Mouse (Mus musculus) thymus, postnatal 10 days (tissue): Measurements from ENCODE around the gene Cldn34c1.
"Not testable (repeated sequence)": the region's sequence is repeated elsewhere in the genome, so short reads cannot be mapped to it uniquely, and the experiment has no call there.

Source experiments
- DNase-seq, 2 experiments: peaks; one replicate each; pipeline ENCODE4 v3.0.0; 2021; ENCODE audit warnings: low spot score in 2 of 2

Gene Cldn34c1

DNA sequence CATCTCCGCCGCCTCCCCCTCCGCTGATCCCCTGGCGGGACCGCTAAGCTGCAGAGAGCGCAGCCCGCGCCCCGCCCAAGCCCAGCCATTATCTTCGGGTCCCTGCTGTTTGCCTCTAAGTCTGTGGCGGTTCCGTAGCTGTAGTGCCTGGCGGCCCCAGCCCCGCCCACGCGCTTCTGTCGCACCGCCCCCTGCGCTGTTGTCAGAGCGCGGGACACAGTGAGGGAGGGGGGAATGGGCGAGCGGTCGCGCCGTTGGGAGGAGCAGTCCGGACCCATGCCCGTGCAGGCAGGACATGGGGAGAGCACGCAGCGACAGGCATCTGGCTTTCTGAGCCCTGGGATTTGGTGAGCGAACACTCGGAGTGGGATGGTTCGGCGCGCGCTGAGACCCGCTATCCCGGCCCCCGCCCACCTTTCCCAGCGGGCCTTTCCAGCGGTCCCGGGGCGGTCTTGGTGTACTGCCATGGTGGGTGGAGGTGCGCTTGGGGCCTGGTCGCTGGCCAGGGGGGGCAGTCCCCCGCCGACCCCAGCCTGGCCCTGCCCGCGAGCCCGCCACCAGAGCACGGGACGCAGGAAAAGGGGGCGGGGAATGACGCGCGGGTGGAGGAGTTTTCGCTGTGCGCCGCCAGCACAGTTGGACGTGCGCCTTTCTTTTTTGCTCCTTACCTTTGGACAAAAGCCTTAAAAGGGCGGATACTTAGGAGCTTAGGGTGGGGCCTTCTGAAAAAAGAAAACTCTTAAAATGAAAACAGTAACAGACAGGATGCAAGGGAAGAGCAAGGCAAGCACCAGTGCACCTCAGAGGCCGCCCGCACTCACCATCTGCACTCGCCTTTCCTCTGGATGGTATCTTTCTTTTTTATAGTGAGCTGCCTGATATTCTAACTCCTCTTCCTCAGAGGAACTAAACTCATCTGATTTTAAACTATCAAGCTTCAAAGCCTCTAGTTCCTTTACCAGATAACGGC, at the start of gene Cldn34c1:
Gene Cldn34c1 (plus strand): TSS at position 205 of the 970 bp plus-strand sequence.
- DNase-seq = peak; percentile 60 to 63

DNA sequence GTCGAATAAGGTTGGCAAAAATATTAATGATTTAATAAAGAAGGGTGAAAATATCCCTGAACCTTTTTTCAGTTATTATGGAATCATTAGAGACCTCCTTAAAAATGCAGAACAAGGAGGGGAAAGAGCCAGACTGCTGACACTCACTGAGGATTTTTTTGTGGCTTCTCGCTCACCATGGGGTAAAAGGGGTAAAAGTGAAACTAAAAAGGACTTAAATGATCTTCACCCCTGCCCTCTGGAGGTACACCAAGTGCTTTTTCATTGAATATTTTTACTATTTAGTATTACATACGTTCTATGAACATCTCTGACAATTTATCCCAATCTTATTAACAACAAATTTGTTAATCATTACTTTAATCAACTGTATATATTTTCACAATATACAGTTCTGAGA, 15.9 kb upstream of the Cldn34c1 start:
- DNase-seq = no peak

DNA sequence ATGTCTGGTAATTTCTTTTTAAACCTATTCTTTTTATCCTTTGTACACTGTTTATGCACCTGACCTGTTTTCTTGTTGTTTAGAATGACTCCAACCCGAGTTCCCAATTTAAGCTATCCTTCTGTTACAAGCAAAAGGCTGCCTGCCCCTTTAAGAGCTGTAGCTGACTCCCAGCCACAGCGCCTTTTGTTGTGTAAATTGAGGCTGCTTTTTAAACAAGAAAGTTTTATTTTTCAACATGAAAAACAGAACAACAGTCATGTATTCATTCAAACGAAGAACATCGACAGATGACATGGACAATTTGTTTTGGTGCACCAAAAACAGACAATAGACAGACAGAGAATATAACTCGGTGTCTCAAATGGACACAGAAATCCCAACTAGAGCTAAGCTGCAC, 489 bp upstream of the Cldn34c1 start:
- DNase-seq = not testable (repeated sequence)

DNA sequence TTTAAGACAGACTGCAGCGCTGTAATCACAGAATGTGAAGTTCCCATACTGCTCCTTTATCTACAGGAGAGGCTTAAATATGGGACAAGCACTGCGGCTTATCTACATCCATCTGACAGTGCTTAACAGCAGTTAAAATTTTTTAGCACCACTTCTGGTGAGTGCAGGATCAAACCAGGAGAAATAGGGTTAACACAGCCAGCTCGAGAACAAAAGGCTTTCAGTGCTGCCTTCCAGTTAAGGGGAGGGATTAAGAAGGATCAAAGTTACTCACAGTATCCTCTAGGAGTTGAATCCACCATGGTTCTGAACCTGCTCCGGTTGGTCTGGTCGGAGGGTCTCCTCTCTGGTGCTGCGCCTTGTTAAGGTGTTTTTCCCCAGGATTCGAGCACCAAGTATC, 1.4 kb downstream of the Cldn34c1 start:
- DNase-seq = not testable (repeated sequence)

DNA sequence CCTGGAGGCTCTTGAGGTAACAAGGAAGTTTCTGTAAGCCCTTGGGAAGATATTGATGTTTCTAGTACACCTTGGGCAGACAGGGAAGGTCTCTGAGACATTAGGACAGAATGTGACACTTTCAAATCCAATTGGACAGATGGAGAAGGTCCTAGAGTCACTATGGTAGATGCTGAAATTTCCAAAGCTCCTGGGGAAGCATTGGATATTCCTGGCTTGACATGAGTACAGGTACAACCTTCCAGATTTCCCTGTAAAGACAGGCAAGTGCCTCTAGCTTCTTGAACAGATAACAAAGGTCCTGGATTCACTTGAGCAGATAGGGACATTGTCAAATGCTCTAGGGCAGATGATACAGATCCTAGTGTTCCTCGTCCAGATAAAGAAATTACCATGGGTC, 119.1 kb downstream of the Cldn34c1 start, which contains the start of gene Srsx:
Gene Srsx (minus strand): TSS at position 101 of the 400 bp plus-strand sequence.
- DNase-seq = not testable (repeated sequence)
